Mouse (Mus musculus) heart, postnatal 0 days (tissue): ENCODE data around the gene Mob1b. TPM values are rescaled to one million over a fixed set of nuclear protein-coding genes. Genes with fewer than 3 reads are reported as not detected.
"Not testable (repeated sequence)": the region's sequence is repeated elsewhere in the genome, so short reads cannot be mapped to it uniquely, and the experiment has no call there.

ENCODE experiments used
- ATAC-seq: fragments of 200-750 bp; cut with Nextera tagmentation; 2 replicates; pipeline ENCODE4 v1.8.0; 2017; ENCODE audit warnings: low read depth, moderate number of reproducible peaks, moderate library complexity; ENCODE audit not compliant: insufficient read depth
- DNase-seq: peaks from one replicate; pipeline ENCODE4 v3.0.0-alpha.2; 2016; ENCODE audit warnings: low spot score
- H3K27ac ChIP-seq: fragments of 300-500 bp; sonication (generic); 2 replicates; pipeline ENCODE4 v1.5.1; 2014; ENCODE audit warnings: low read depth, mild to moderate bottlenecking
- H3K27me3 ChIP-seq: fragments of 300-500 bp; sonication (generic); 2 replicates; pipeline ENCODE4 v1.6.1; 2014; ENCODE audit warnings: low read length, mixed read lengths; ENCODE audit not compliant: control insufficient read depth, insufficient read depth
- H3K36me3 ChIP-seq: fragments of 300-500 bp; sonication (generic); replicated peaks from 2 replicates; pipeline ENCODE4 v1.6.1; 2014; ENCODE audit warnings: low read length, mixed read lengths; ENCODE audit not compliant: control insufficient read depth, insufficient read depth
- H3K4me1 ChIP-seq: fragments of 300-500 bp; sonication (generic); 2 replicates; pipeline ENCODE4 v1.6.1; 2014; ENCODE audit warnings: antibody characterized with exemption; ENCODE audit not compliant: control insufficient read depth, insufficient read depth
- H3K4me2 ChIP-seq: fragments of 300-500 bp; sonication (generic); 2 replicates; pipeline ENCODE4 v1.6.1; 2014; ENCODE audit warnings: low read depth, mild to moderate bottlenecking, low read length, moderate library complexity
- H3K4me3 ChIP-seq: fragments of 300-500 bp; sonication (generic); 2 replicates; pipeline ENCODE4 v1.5.1; 2014; ENCODE audit warnings: low read depth, low read length
- H3K9ac ChIP-seq: fragments of 300-500 bp; sonication (generic); replicated peaks from 2 replicates; pipeline ENCODE4 v1.6.1; 2014; ENCODE audit warnings: low read depth, low read length, mixed read lengths
- H3K9me3 ChIP-seq: fragments of 300-500 bp; sonication (generic); replicated peaks from 2 replicates; pipeline ENCODE4 v1.6.1; 2016; ENCODE audit warnings: low read length; ENCODE audit not compliant: control insufficient read depth
- CTCF ChIP-seq: IDR thresholded peaks from 2 replicates; pipeline ENCODE4 v1.5.1; 2016; ENCODE audit warnings: antibody characterized with exemption, control low read depth, low read depth
- EP300 ChIP-seq: IDR thresholded peaks from 2 replicates; pipeline ENCODE4 v1.6.1; 2016; ENCODE audit warnings: antibody characterized with exemption, low read depth
- WGBS: fragments of 180-500 bp; shearing (Covaris S2); extraction: QIAGEN DNeasy Blood & Tissue Kit; methylation state at CpG from one replicate; pipeline ENCODE4 v1.1.7; 2014; 5-methylcytosine and 5-hydroxymethylcytosine counted together
- polyA plus RNA-seq: library from polyadenylated mRNA; unstranded; fragments of >200 nt; fragmentation: Nextera tagmentation; extraction: Ambion mirVana; gene quantifications from 2 replicates; pipeline ENCODE4 v1.2.1, GENCODE M21; 2015
- total RNA-seq: library from RNA; depleted of rRNA; stranded (reverse); fragments of >200 nt; gene quantifications from 2 replicates; pipeline ENCODE4 v1.2.3, GENCODE M21; 2014; ENCODE audit warnings: low replicate concordance

The Mob1b gene
- total and polyA plus RNA-seq, 2 experiments from 2014 or later = 17.2 to 19.7 TPM

DNA sequence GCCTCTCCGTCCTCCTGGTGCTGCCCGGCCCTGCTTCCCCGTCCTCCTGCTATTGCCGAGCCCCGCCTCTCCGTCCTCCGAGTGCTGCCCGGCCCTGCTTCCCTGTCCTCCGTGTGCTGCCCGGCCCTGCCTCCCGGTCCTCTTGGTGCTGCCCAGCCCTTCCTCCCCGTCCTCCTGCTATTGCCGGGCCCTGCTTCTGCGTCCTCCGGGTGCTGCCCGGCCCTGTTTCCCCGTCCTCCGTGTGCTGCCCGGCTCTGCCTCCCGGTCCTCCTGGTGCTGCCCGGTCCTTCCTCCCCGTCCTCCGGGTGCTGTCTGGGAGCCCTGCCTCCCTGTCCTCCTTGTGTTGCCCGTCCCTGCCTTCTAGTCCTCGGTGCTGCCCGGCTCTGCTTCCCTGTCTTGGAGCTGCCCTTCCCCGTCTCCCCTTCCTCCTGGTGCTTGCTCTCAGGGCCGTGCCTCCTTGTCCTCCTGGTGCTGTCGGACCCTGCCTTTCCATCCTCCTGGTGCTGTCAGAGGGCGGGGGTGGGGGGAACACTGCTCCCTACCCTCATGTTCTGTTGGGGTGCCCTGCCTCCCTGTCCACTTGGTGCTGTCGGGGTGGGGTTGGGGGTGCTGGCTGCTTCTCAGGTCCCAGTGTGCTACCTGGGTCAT is 1.0 kb downstream of the Mob1b start:
- DNase-seq = peak; percentile 37
- H3K27ac ChIP-seq = peak overlapping the region; percentile 96
- H3K4me2 ChIP-seq = peak overlapping the region; percentile 96
- H3K27me3 ChIP-seq = no peaks in the 10 kb centered on the region
- H3K9ac ChIP-seq = peak overlapping the region; percentile 96
- peak overlapping the region; percentile 95 for H3K4me3 ChIP-seq
- peak; percentile 25; the same call in 1 of the 2 replicates for ATAC-seq
- no peaks in the 10 kb centered on the region for H3K36me3 ChIP-seq
- H3K9me3 ChIP-seq = no peaks in the 10 kb centered on the region
- WGBS = 1% methylated on average over 31 of the region's 31 CpGs
- H3K4me1 ChIP-seq = peaks cover 27% of the 10 kb centered on the region
- TF ChIP-seq CTCF (no peak), EP300 (no peak)

DNA sequence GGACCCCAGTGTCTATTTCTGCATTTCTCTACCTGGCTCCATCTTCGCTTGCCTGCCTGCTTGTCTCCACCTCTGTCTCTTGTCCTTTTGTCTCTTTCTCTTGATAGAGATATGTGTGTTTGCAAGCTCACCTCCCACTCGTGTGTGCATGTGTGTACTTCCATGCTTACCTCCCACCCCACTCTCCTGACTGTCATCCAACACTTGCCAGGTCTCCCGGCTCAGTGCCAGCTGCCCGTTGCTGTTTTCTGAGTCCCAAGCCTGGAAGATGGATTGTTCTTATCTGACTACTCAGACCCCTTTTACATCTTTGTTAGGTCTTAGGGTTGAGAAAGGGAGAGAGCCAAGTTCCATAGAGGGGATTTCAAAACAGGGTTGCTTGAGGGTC is 1.6 kb downstream of the Mob1b start:
- WGBS = 3% methylated on average over 4 of the region's 4 CpGs
- Histone ChIP-seq H3K36me3 (no peaks in the 10 kb centered on the region), H3K27ac (peak overlapping the region; percentile 96), H3K4me1 (peaks cover 27% of the 10 kb centered on the region), H3K9me3 (no peaks in the 10 kb centered on the region), H3K27me3 (no peaks in the 10 kb centered on the region), H3K4me3 (peak overlapping the region; percentile 95), H3K4me2 (peak overlapping the region; percentile 96), H3K9ac (peak overlapping the region; percentile 96)
- DNase-seq (no peak), ATAC-seq (no peak)
- TF ChIP-seq CTCF (no peak), EP300 (no peak)

DNA sequence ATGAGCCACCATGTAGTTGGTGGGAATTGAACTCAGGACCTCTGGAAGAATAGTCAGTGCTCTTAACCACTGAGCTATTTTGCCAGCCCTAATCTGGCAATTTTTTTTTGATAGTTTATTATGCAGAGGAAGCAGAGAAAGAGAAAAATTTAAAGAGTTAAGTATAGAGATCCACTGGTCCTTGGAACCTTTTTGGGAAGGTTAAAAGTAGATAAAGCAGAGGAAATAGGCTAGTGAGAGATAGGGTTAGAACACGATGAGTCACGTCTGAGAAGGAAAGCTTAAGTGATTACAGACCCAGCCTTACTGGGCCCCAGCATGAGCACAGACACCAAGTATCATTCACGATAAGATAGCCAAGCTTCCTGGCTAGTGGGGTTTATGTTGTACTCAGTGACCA is 3.4 kb downstream of the Mob1b start:
- no peaks in the 10 kb centered on the region for H3K27me3 ChIP-seq
- H3K36me3 ChIP-seq = no peaks in the 10 kb centered on the region
- DNase-seq = no peak
- H3K4me3 ChIP-seq = no peak overlapping the region
- 10% methylated on average over 3 of the region's 3 CpGs for WGBS
- H3K4me1 ChIP-seq = peaks cover 27% of the 10 kb centered on the region
- peak overlapping the region; percentile 60 for H3K27ac ChIP-seq
- ATAC-seq = no peak
- H3K9me3 ChIP-seq = no peaks in the 10 kb centered on the region
- H3K9ac ChIP-seq = no peak overlapping the region
- TF ChIP-seq EP300 = no peak
- TF ChIP-seq CTCF = no peak
- H3K4me2 ChIP-seq = peak overlapping the region; percentile 30; the same call in 1 of the 2 replicates

DNA sequence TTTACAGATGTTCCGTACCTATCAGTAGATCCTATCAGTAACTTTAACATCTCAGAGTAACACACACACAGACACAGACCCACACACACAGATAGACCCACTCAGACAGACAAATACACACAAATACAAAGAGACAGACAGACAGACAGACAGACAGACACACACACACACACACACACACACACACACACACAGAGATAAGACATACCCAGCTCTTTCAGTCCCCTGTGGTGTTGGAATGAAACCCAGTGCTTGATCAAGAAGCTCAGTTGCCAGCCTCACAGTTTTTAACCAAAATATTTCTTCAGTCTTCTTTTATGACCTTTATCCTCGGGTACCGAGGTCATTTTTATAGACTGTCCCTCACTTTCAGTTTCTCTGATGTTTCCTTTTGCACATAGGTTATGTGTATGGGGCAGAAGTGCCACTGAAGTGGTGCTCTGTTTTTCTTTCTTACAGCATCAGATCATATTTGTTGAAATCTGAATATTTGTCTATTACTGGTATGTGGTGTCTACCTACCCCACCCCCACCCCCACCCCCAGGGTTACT is 7.0 kb downstream of the Mob1b start:
- TF ChIP-seq CTCF (no peak), EP300 (no peak)
- Histone ChIP-seq H3K9ac (no peak overlapping the region), H3K9me3 (no peaks in the 10 kb centered on the region), H3K4me3 (no peak overlapping the region), H3K4me1 (peaks cover 17% of the 10 kb centered on the region), H3K36me3 (no peaks in the 10 kb centered on the region), H3K4me2 (no peak overlapping the region), H3K27me3 (no peaks in the 10 kb centered on the region), H3K27ac (peak overlapping the region; percentile 25; the same call in 1 of the 2 replicates)
- no peak for DNase-seq
- no peak for ATAC-seq
- 75% methylated on average over 3 of the region's 3 CpGs for WGBS

DNA sequence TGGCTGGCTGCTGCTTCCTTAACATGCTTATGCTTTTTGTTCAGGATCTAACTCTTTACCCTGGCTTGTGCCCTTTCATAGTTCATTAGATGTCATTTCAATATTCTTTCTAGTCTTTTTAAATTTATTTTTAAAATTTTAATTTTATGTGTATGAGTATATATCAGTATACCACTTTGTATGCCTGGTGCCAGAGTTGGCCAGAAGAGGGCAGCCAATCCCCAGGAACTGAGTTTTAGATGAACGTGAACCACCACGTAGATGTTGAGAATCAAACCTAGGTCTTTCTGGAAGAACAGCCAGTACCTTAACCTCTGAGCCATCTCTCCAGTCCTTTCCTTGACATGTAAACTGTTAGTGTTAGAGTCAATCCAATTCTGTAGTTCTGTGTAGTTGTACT is 14.1 kb downstream of the Mob1b start:
- DNase-seq = no peak
- no peaks in the 10 kb centered on the region for H3K27me3 ChIP-seq
- TF ChIP-seq EP300 (no peak), CTCF (peak; percentile 31)

DNA sequence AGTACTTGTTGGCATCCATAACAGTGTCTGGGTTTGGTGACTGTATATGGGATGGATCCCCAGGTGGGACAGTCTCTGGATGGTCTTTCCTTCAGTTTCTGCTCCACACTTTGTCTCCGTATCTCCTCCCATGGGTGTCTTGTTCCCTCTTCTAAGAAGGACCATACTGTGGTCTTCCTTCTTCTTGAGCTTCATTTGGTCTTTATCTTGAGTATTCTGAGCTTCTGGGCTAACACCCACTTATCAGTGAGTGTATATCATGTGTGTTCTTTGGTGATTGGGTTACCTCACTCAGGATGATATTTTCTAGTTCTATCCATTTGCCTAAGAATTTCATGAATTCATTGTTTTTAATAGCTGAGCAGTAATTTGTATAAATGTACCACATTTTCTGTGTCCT is 20.4 kb downstream of the Mob1b start:
- H3K9ac ChIP-seq, H3K4me3 ChIP-seq, H3K27ac ChIP-seq, H3K4me2 ChIP-seq, H3K4me1 ChIP-seq, H3K27me3 ChIP-seq, ATAC-seq, DNase-seq, H3K9me3 ChIP-seq: not testable (repeated sequence)
- H3K36me3 ChIP-seq = peaks cover 19% of the 10 kb centered on the region
- 95% methylated on average over 1 of the region's 1 CpGs for WGBS

More for the DNA sequence above, 14.1 kb downstream of the Mob1b start:
- no peak for ATAC-seq
- Histone ChIP-seq H3K4me3 (no peak overlapping the region), H3K27ac (no peak overlapping the region), H3K36me3 (no peaks in the 10 kb centered on the region), H3K4me1 (peaks cover 11% of the 10 kb centered on the region), H3K4me2 (no peak overlapping the region), H3K9me3 (no peaks in the 10 kb centered on the region), H3K9ac (no peak overlapping the region)
- WGBS = 94% methylated on average over 2 of the region's 2 CpGs
